Mouse (Mus musculus): ENCODE measurements around the gene Myl6b.

GRCm38 (mm10) chr10:128518833-128519232, 20.3 kb upstream of the Myl6b start:
- TF ChIP-seq CTCF (IDR thresholded peaks at IDR 0.05; ENCODE audit: insufficient read depth, low read depth, low read length) (peak; percentile 21; the same call in 1 of the 2 replicates), POLR2A (IDR thresholded peaks at IDR 0.05; ENCODE audit: insufficient read depth, low read depth, low read length) (no peak)

Data from olfactory bulb, adult 2 months (tissue).